Mouse (Mus musculus) ES-Bruce4 (cell line): ENCODE measurements around the gene Gm17334. TPM values are rescaled to one million over a fixed set of nuclear protein-coding genes. Genes with fewer than 3 reads are reported as not detected.

Experiments used
- H3K27ac ChIP-seq: 2 replicates; pipeline ENCODE4 v1.5.1; 2012; ENCODE audit warnings: low read length, inconsistent platforms; ENCODE audit not compliant: insufficient read depth
- H3K27me3 ChIP-seq: 2 replicates; pipeline ENCODE4 v1.6.1; 2012; ENCODE audit warnings: mild to moderate bottlenecking, low read length, inconsistent platforms; ENCODE audit not compliant: control insufficient read depth, poor library complexity, insufficient read depth, severe bottlenecking
- H3K36me3 ChIP-seq: 2 replicates; pipeline ENCODE4 v1.6.1; 2012; ENCODE audit warnings: inconsistent platforms, mild to moderate bottlenecking, low read length, moderate library complexity; ENCODE audit not compliant: control insufficient read depth, poor library complexity, insufficient read depth, severe bottlenecking
- H3K4me1 ChIP-seq: one replicate; pipeline ENCODE4 v1.8.1; 2011; ENCODE audit warnings: low read length; ENCODE audit not compliant: control insufficient read depth, insufficient read depth
- H3K4me3 ChIP-seq: 2 replicates; pipeline ENCODE4 v1.5.1; 2011; ENCODE audit warnings: low read depth, mild to moderate bottlenecking, low read length
- H3K9ac ChIP-seq: 2 replicates; pipeline ENCODE4 v1.6.1; 2012; ENCODE audit warnings: low read depth, mild to moderate bottlenecking, inconsistent platforms; ENCODE audit not compliant: poor library complexity, severe bottlenecking
- H3K9me3 ChIP-seq: replicated peaks from 2 replicates; pipeline ENCODE4 v1.6.1; 2012; ENCODE audit warnings: mild to moderate bottlenecking, low read length, inconsistent platforms; ENCODE audit not compliant: control insufficient read depth, poor library complexity, insufficient read depth, severe bottlenecking
- CTCF ChIP-seq: IDR thresholded peaks from one replicate; pipeline ENCODE4 v1.8.1; 2011; ENCODE audit warnings: low read depth, low read length
- EP300 ChIP-seq: IDR thresholded peaks from 2 replicates; pipeline ENCODE4 v1.6.1; 2011; ENCODE audit warnings: low read depth, low read length; ENCODE audit not compliant: insufficient read depth
- POLR2A ChIP-seq: IDR thresholded peaks from one replicate; pipeline ENCODE4 v1.8.1; 2011; ENCODE audit warnings: low read length; ENCODE audit not compliant: insufficient read depth
- polyA plus RNA-seq: library from polyadenylated mRNA; stranded (reverse); fragments of >200 nt; gene quantifications from 2 replicates; pipeline ENCODE4 v1.2.4, GENCODE M21; 2011; ENCODE audit warnings: low read depth; ENCODE audit not compliant: missing spikeins, insufficient read depth, insufficient read length

Gm17334 gene
- not detected in 2 replicates for polyA plus RNA-seq

DNA sequence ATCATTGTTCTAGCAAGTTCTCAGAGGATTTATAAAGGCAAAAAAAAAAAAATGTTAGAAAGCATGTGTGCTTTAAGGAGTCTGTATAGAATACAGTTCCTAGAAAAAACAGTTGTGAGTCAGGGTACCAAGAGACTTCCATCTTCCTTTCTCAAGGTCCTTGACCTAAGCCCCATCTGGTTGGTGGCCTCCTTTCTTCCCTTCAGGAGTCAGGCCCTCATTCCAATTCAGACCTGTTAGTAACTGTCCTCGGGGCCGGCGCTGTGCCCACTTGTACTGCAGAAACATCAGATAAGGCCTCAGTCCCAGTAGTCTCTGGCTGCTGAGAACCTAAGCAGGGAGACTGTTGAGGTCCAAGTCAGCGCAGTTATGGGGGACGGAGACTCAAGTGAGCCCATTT is at the start of gene Gm17334:
Gene Gm17334 (minus strand): TSS at position 101 of the 400 bp plus-strand sequence.
- Histone ChIP-seq H3K27me3 (no peaks in the 10 kb centered on the region), H3K4me3 (no peak within 1 kb of the TSS), H3K27ac (no peak within 1 kb of the TSS), H3K9me3 (no peaks in the 10 kb centered on the region), H3K9ac (no peak within 1 kb of the TSS), H3K36me3 (peaks cover 28% of the 10 kb centered on the region), H3K4me1 (peaks cover 9% of the 10 kb centered on the region)
- TF ChIP-seq EP300 = no peak

DNA sequence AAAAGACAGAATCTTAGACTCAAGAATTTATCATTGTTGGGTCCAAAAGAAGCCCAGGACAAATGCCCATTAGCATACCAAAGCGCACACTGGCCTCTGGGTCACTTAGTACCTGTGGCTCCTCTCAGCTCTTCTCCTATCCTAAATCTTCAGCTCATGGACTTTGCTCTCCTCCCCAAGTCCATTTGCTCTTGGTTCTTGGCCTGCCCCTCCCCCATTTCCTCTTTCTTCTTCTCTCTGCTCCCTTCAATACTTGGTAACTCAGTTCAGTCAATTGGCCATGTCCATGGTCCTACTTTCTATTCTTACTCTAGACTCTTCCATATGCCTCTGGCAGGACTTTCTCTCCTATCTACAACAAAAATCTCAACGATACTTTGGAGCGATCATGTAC is 49.0 kb upstream of the Gm17334 start:
- H3K9me3 ChIP-seq = no peaks in the 10 kb centered on the region
- no peaks in the 10 kb centered on the region for H3K27me3 ChIP-seq
- no peak overlapping the region for H3K27ac ChIP-seq
- TF ChIP-seq CTCF = no peak
- TF ChIP-seq EP300 = no peak
- TF ChIP-seq POLR2A = no peak
- H3K9ac ChIP-seq = no peak overlapping the region
- no peaks in the 10 kb centered on the region for H3K4me1 ChIP-seq
- H3K36me3 ChIP-seq = no peaks in the 10 kb centered on the region
- no peak overlapping the region for H3K4me3 ChIP-seq

GRCm38 (mm10) chr11:53821230-53821944 is 48.4 kb upstream of the Gm17334 start:
- no peaks in the 10 kb centered on the region for H3K27me3 ChIP-seq
- no peaks in the 10 kb centered on the region for H3K36me3 ChIP-seq
- H3K27ac ChIP-seq = no peak overlapping the region
- TF ChIP-seq POLR2A (no peak), CTCF (no peak), EP300 (no peak)
- no peak overlapping the region for H3K9ac ChIP-seq
- no peaks in the 10 kb centered on the region for H3K9me3 ChIP-seq
- H3K4me1 ChIP-seq = no peaks in the 10 kb centered on the region
- H3K4me3 ChIP-seq = no peak overlapping the region

DNA sequence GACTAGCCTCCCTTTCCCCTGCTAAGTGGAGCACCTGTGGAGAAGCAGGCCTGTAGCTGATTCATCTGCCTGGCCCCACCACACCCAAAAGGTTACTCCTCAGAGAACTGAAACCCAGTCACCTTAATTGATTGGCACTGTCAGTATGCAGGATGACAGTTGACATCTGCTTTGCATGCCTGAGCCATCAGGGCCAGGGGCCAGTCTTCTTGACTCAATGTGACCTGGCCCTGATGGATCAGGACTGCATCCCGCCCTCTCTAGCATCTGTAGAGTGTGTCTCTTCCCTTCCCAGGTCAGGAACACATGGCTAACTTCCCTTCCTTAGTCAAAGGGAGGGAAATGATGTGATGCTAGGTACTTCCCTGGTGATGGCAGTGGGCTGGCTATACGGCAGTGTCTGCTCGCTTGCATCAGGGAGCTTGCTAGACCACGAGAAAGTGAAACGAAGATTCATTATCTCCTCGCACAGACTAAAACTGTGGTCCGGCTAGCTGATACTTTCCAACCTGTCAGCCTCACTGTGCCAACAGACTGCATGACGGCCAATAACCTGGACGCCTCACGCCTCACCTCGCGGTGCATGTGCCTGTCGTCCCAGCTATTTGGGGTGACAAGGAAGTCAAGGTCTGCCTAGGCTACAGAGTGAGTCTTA is 47.7 kb upstream of the Gm17334 start:
- H3K9ac ChIP-seq = no peak overlapping the region
- H3K27ac ChIP-seq = no peak overlapping the region
- no peaks in the 10 kb centered on the region for H3K9me3 ChIP-seq
- H3K36me3 ChIP-seq = no peaks in the 10 kb centered on the region
- H3K4me1 ChIP-seq = no peaks in the 10 kb centered on the region
- TF ChIP-seq CTCF (no peak), EP300 (no peak), POLR2A (no peak)
- no peak overlapping the region for H3K4me3 ChIP-seq
- no peaks in the 10 kb centered on the region for H3K27me3 ChIP-seq

DNA sequence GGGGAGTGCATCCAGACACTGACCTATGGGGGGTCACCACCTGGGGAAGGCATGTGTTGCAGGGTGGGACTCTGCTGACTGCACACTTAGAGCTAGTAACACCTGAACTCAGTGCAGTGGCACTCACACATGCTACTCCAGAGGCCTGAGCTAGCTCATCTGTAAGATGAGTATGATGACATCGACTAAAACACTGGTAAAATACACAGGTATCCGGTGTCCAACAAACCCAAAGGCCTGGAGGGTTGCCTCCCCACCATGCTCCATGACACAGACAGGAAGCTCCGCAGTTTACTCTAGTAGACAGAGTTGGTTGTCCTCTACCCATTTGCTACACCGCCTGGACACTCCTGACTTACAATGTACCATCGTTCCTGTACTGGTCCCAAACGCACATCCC is 46.5 kb upstream of the Gm17334 start:
- Histone ChIP-seq H3K27me3 (no peaks in the 10 kb centered on the region), H3K36me3 (no peaks in the 10 kb centered on the region), H3K4me3 (no peak overlapping the region), H3K9me3 (no peaks in the 10 kb centered on the region), H3K27ac (no peak overlapping the region), H3K4me1 (no peaks in the 10 kb centered on the region), H3K9ac (no peak overlapping the region)
- no peak for TF ChIP-seq CTCF
- TF ChIP-seq EP300 = no peak
- TF ChIP-seq POLR2A = no peak

DNA sequence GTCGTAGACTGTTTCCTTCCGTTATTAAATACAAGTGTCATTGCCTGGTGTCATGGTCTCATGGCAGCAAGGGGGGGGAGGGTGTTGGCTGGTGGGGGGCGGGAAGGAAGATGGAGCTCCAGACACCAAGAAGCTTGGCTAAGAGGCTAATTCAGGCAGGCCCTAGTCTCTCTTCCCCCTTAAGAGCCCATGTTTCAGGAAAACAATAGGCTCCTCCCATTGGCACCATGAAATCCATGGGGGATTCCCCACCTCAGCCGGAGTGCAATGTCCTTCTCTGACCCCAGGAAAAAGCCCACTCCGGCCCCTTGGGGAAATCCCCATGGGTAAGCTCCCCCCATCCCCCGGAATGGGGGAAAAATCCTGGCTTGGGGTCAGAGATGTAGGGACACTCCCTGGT is 45.8 kb upstream of the Gm17334 start:
- Histone ChIP-seq H3K4me3 (no peak overlapping the region), H3K9ac (no peak overlapping the region), H3K4me1 (no peaks in the 10 kb centered on the region), H3K36me3 (no peaks in the 10 kb centered on the region), H3K9me3 (no peaks in the 10 kb centered on the region), H3K27ac (no peak overlapping the region), H3K27me3 (no peaks in the 10 kb centered on the region)
- TF ChIP-seq POLR2A = no peak
- TF ChIP-seq CTCF = no peak
- TF ChIP-seq EP300 = no peak
